Mouse (Mus musculus): ENCODE results near the gene Aldob. TPM values are rescaled to one million over a fixed set of nuclear protein-coding genes. Genes with fewer than 3 reads are reported as not detected.

Gene Aldob
- polyA plus RNA-seq, 1 experiment from 2014 or later, result 2.7 TPM

Other genes starting within 250 kb of the Aldob start
- not detected in 2 replicates for gene Acnat2, start 141.4 kb downstream of the Aldob start, polyA plus RNA-seq (2014; fragmentation: Nextera tagmentation; extraction: Ambion mirVana)
- 0.42 and 0.86 TPM in 2 replicates for gene Acnat1, start 75.6 kb downstream of the Aldob start, polyA plus RNA-seq (2014; fragmentation: Nextera tagmentation; extraction: Ambion mirVana)
- gene Baat, start 43.0 kb downstream of the Aldob start, polyA plus RNA-seq (2014; fragmentation: Nextera tagmentation; extraction: Ambion mirVana), result 0.20 TPM in 1 of 2 replicates, not detected in the other
- 91.4 and 93.6 TPM in 2 replicates for gene Mrpl50, start 28.5 kb downstream of the Aldob start, polyA plus RNA-seq (2014; fragmentation: Nextera tagmentation; extraction: Ambion mirVana)
- 7.1 and 8.7 TPM in 2 replicates for gene Zfp189, start 28.4 kb downstream of the Aldob start, polyA plus RNA-seq (2014; fragmentation: Nextera tagmentation; extraction: Ambion mirVana)
- gene Tmem246, start 48.3 kb upstream of the Aldob start, polyA plus RNA-seq (2014; fragmentation: Nextera tagmentation; extraction: Ambion mirVana), result 29.6 and 30.1 TPM in 2 replicates
- 48.6 and 59.6 TPM in 2 replicates for gene Rnf20, start 82.5 kb upstream of the Aldob start, polyA plus RNA-seq (2014; fragmentation: Nextera tagmentation; extraction: Ambion mirVana)
- gene Ppp3r2, start 132.5 kb upstream of the Aldob start, polyA plus RNA-seq (2014; fragmentation: Nextera tagmentation; extraction: Ambion mirVana), result 0.13 TPM in 1 of 2 replicates, not detected in the other